Mouse (Mus musculus): ENCODE results near the gene Gmppa. TPM values are rescaled to one million over a fixed set of nuclear protein-coding genes. Genes with fewer than 3 reads are reported as not detected.

Gmppa gene
- 35.2 and 36.5 TPM in 2 replicates for polyA plus RNA-seq (2011; ENCODE audit: insufficient read depth, insufficient read length, low read depth, missing spikeins)

DNA sequence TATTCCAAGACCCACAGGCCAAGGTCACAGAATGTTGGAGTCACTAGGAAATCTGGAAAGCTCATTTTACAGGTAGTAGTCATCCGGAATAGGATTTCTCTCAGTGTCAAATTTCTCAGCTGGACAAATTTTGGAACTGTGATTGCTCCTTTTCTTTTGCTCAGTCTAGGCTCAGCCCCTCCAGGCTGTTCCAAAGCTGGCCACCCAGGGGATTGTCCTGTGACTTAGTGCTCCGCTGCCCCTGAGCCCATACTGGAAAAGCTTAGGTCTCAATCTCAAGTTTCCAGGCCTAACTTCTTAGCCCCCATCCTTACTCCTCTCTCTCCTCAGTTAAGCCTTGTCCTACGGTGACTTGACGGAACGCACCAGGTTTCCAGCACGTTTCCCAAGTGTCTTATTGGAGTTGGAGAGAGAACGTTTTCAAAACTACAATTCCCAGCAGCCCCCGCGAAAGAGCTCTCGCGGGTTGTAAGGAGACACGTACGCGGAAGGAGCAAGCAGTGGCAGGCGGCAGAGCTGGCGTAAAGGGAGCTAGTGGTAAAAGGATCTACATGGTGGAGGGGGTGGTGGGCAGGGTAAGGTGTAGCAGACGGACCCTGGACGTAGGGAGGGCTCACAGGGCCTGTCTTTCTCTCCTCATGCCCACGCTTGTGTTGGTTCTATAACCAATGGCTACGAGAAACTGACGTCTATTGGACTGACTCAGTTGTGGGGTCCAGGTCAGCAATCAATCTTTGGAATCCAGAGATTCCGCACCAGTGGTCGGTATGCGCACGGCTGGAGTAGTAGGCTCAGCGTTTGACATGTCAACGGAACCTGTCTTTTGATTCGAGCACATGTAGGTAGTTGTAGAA, at the start of gene Gmppa:
Gene Gmppa, plus strand, starts transcription at position 456 of the 854 bp plus-strand sequence.
- H3K27ac ChIP-seq (ENCODE audit: insufficient read depth, low read length) = no peak within 1 kb of the TSS
- TF ChIP-seq POLR2A (IDR thresholded peaks at IDR 0.05; ENCODE audit: insufficient read depth, low read length) = peak; percentile 83
- TF ChIP-seq CTCF (IDR thresholded peaks at IDR 0.05; ENCODE audit: low read depth, low read length) = no peak
- TF ChIP-seq EP300 (IDR thresholded peaks at IDR 0.05; ENCODE audit: insufficient read depth, low read depth, low read length) = no peak
- peaks cover 2% of the 10 kb centered on the region for H3K4me1 ChIP-seq (ENCODE audit: control insufficient read depth, insufficient read depth, low read length)

DNA sequence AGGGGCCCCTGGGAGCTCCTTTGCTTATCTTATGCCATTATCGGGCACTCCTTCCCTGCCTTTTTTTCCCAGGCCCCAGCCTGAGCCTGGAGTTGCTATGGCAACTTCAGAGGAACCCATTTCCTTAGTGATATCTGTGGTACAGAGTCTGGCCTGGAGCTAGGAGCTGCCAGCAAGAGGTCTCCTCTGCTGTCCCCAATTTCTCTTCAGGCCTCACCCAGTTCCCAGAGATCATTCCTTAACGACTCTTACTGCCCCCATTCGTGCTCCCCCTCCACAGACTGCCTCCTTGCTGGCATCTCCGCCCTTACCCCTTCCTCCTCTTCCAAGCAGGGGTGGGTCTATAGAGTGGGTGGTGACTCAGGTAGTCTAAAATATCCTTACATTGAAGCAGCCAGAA, 49.6 kb upstream of the Gmppa start:
- no peak overlapping the region for H3K9ac ChIP-seq (ENCODE audit: low read depth, poor library complexity, severe bottlenecking)
- H3K4me1 ChIP-seq (ENCODE audit: control insufficient read depth, insufficient read depth, low read length) = peaks cover 4% of the 10 kb centered on the region
- no peak overlapping the region for H3K4me3 ChIP-seq (ENCODE audit: low read depth, low read length)
- no peak overlapping the region for H3K27ac ChIP-seq (ENCODE audit: insufficient read depth, low read length)
- H3K27me3 ChIP-seq (ENCODE audit: control insufficient read depth, insufficient read depth, low read length, poor library complexity, severe bottlenecking) = peaks cover 3% of the 10 kb centered on the region; the same call in 1 of the 2 replicates
- H3K9me3 ChIP-seq (replicated peaks; ENCODE audit: control insufficient read depth, insufficient read depth, low read length, poor library complexity, severe bottlenecking) = no peaks in the 10 kb centered on the region
- H3K36me3 ChIP-seq (ENCODE audit: control insufficient read depth, insufficient read depth, low read length, poor library complexity, severe bottlenecking) = no peaks in the 10 kb centered on the region
- no peak for TF ChIP-seq EP300 (IDR thresholded peaks at IDR 0.05; ENCODE audit: insufficient read depth, low read depth, low read length)
- TF ChIP-seq POLR2A (IDR thresholded peaks at IDR 0.05; ENCODE audit: insufficient read depth, low read length) = no peak
- TF ChIP-seq CTCF (IDR thresholded peaks at IDR 0.05; ENCODE audit: low read depth, low read length) = no peak

More for the DNA sequence above, at the start of gene Gmppa:
- Histone ChIP-seq H3K4me3 (ENCODE audit: low read depth, low read length) (peak within 1 kb of the TSS; percentile 77), H3K36me3 (ENCODE audit: control insufficient read depth, insufficient read depth, low read length, poor library complexity, severe bottlenecking) (no peaks in the 10 kb centered on the region), H3K9me3 (replicated peaks; ENCODE audit: control insufficient read depth, insufficient read depth, low read length, poor library complexity, severe bottlenecking) (no peaks in the 10 kb centered on the region), H3K27me3 (ENCODE audit: control insufficient read depth, insufficient read depth, low read length, poor library complexity, severe bottlenecking) (no peaks in the 10 kb centered on the region), H3K9ac (ENCODE audit: low read depth, poor library complexity, severe bottlenecking) (peak within 1 kb of the TSS; percentile 66)

DNA sequence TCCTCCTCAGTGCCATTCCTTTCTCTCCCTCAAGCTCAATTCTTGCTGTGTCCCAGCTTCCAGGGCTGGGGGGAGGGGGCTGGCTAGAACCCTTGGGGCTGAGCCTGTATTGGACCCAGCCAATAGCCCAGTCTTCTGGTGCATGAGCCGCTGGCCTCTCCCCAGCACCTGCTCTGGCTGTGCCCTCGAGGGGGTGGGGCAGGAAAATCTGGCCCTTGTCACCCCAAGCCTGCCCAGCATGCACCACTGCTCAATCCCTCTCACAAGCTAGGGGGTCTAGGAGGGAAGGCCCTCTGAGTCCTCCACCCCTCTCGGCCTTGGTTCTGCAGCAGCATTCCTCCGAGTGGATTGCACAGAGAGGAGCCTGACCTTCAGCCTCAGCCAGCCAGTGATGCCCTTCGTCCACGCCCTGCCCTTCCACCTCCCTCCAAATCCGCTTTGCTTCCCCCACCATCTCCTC, 48.2 kb upstream of the Gmppa start:
- TF ChIP-seq CTCF (IDR thresholded peaks at IDR 0.05; ENCODE audit: low read depth, low read length) = no peak
- no peak for TF ChIP-seq POLR2A (IDR thresholded peaks at IDR 0.05; ENCODE audit: insufficient read depth, low read length)
- TF ChIP-seq EP300 (IDR thresholded peaks at IDR 0.05; ENCODE audit: insufficient read depth, low read depth, low read length) = no peak
- peaks cover 3% of the 10 kb centered on the region; the same call in 1 of the 2 replicates for H3K27me3 ChIP-seq (ENCODE audit: control insufficient read depth, insufficient read depth, low read length, poor library complexity, severe bottlenecking)
- H3K4me3 ChIP-seq (ENCODE audit: low read depth, low read length) = peak overlapping the region; percentile 33; the same call in 1 of the 2 replicates
- no peaks in the 10 kb centered on the region for H3K9me3 ChIP-seq (replicated peaks; ENCODE audit: control insufficient read depth, insufficient read depth, low read length, poor library complexity, severe bottlenecking)
- H3K9ac ChIP-seq (ENCODE audit: low read depth, poor library complexity, severe bottlenecking) = peak overlapping the region; percentile 7; the same call in 1 of the 2 replicates
- no peak overlapping the region for H3K27ac ChIP-seq (ENCODE audit: insufficient read depth, low read length)
- peaks cover 4% of the 10 kb centered on the region for H3K4me1 ChIP-seq (ENCODE audit: control insufficient read depth, insufficient read depth, low read length)
- no peaks in the 10 kb centered on the region for H3K36me3 ChIP-seq (ENCODE audit: control insufficient read depth, insufficient read depth, low read length, poor library complexity, severe bottlenecking)

DNA sequence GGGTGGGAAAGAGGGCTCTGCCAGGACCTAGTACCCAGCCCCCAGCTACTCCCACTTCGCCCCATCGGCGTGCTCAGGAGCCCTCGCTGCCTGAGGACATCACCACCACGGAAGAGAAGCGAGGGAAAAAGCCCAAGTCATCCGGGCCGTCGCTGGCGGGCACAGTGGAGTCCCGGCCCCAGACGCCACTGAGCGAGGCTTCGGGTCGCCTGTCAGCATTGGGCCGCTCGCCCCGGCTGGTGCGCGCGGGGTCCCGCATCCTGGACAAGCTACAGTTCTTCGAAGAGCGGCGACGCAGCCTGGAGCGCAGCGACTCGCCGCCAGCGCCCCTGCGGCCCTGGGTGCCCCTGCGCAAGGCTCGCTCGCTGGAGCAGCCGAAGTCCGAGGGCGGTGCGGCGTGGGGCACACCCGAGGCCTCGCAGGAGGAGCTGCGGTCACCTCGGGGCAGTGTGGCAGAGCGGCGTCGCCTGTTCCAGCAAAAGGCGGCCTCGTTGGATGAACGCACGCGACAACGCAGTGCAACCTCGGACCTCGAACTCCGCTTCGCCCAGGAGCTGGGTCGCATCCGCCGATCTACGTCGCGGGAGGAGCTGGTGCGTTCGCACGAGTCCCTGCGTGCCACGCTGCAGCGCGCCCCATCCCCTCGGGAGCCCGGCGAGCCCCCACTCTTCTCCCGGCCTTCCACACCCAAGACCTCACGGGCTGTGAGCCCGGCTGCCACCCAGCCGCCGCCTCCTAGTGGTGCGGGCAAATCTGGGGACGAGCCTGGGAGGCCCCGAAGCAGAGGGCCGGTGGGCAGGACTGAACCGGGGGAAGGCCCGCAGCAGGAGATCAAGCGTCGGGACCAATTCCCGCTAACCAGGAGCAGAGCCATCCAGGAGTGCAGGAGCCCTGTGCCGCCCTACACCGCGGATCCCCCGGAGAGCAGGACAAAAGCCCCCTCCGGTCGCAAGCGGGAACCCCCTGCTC, 47.5 kb upstream of the Gmppa start:
- no peaks in the 10 kb centered on the region for H3K9me3 ChIP-seq (replicated peaks; ENCODE audit: control insufficient read depth, insufficient read depth, low read length, poor library complexity, severe bottlenecking)
- peak overlapping the region; percentile 7 for H3K9ac ChIP-seq (ENCODE audit: low read depth, poor library complexity, severe bottlenecking)
- H3K27me3 ChIP-seq (ENCODE audit: control insufficient read depth, insufficient read depth, low read length, poor library complexity, severe bottlenecking) = peaks cover 3% of the 10 kb centered on the region; the same call in 1 of the 2 replicates
- H3K4me1 ChIP-seq (ENCODE audit: control insufficient read depth, insufficient read depth, low read length) = peaks cover 4% of the 10 kb centered on the region
- peak overlapping the region; percentile 33 for H3K4me3 ChIP-seq (ENCODE audit: low read depth, low read length)
- no peak overlapping the region for H3K27ac ChIP-seq (ENCODE audit: insufficient read depth, low read length)
- TF ChIP-seq CTCF (IDR thresholded peaks at IDR 0.05; ENCODE audit: low read depth, low read length) (no peak), POLR2A (IDR thresholded peaks at IDR 0.05; ENCODE audit: insufficient read depth, low read length) (no peak), EP300 (IDR thresholded peaks at IDR 0.05; ENCODE audit: insufficient read depth, low read depth, low read length) (no peak)
- H3K36me3 ChIP-seq (ENCODE audit: control insufficient read depth, insufficient read depth, low read length, poor library complexity, severe bottlenecking) = no peaks in the 10 kb centered on the region

DNA sequence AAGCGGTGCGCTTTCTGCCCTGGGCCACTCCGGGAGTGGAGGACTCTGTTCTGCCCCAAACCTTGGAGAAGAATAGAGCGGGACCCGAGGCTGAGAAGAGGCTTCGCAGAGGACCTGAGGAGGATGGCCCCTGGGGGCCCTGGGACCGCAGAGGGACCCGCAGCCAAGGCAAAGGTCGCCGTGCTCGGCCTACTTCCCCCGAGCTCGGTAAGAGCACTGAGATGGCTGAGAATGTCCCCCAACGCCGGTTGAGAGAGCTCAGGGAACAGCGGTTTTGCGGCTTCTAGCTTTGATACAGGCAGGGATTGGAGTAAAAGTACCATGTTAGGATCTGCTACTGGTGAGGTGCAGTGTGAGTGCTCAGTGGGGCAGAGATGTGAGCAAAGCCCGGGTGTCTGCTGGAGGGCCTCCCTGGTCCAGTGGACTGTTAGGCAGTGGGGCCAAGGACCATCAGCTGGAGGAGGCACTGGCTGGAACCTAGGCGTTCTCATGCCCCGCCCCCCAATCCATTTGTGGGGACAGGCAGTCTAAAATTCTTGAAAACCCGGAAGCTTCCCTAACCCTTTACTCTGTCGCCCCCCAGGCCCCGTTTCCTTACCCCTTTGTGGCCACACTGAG, 46.7 kb upstream of the Gmppa start:
- peaks cover 3% of the 10 kb centered on the region; the same call in 1 of the 2 replicates for H3K27me3 ChIP-seq (ENCODE audit: control insufficient read depth, insufficient read depth, low read length, poor library complexity, severe bottlenecking)
- H3K4me3 ChIP-seq (ENCODE audit: low read depth, low read length) = peak overlapping the region; percentile 33
- H3K9me3 ChIP-seq (replicated peaks; ENCODE audit: control insufficient read depth, insufficient read depth, low read length, poor library complexity, severe bottlenecking) = no peaks in the 10 kb centered on the region
- TF ChIP-seq EP300 (IDR thresholded peaks at IDR 0.05; ENCODE audit: insufficient read depth, low read depth, low read length) (no peak), CTCF (IDR thresholded peaks at IDR 0.05; ENCODE audit: low read depth, low read length) (no peak), POLR2A (IDR thresholded peaks at IDR 0.05; ENCODE audit: insufficient read depth, low read length) (no peak)
- peak overlapping the region; percentile 7 for H3K9ac ChIP-seq (ENCODE audit: low read depth, poor library complexity, severe bottlenecking)
- H3K27ac ChIP-seq (ENCODE audit: insufficient read depth, low read length) = no peak overlapping the region
- H3K36me3 ChIP-seq (ENCODE audit: control insufficient read depth, insufficient read depth, low read length, poor library complexity, severe bottlenecking) = no peaks in the 10 kb centered on the region
- peaks cover 4% of the 10 kb centered on the region for H3K4me1 ChIP-seq (ENCODE audit: control insufficient read depth, insufficient read depth, low read length)
